Mouse (Mus musculus) heart, adult 9 months (tissue): ENCODE measurements at regions not wholly inside any gene's neighbourhood (a gene's known extent, or its start where the extent isn't known, plus 50 kb on each side); places are given as distances from the start of the nearest gene placed in this dataset.

ENCODE experiments used
- DNase-seq, 2 experiments: peaks; one replicate each; pipeline ENCODE4 v3.0.0; 2022; ENCODE audit warnings: low spot score in 2 of 2

- no peak for DNase-seq
These were observed 524.8 kb upstream of the Pappa start for GRCm38 (mm10) chr4:64599222-64599621.

GRCm38 (mm10) chr4:64622771-64623170 lies 501.2 kb upstream of the Pappa start:
- DNase-seq: no peak

GRCm38 (mm10) chr4:64632189-64632588 lies 491.8 kb upstream of the Pappa start:
- no peak for DNase-seq

GRCm38 (mm10) chr4:64635256-64635962 lies 488.6 kb upstream of the Pappa start:
- no peak for DNase-seq

- no peak for DNase-seq
These were observed 483.9 kb upstream of the Pappa start for GRCm38 (mm10) chr4:64640056-64640455.

GRCm38 (mm10) chr4:64640976-64641375 lies 483.0 kb upstream of the Pappa start:
- no peak for DNase-seq

GRCm38 (mm10) chr4:64645141-64645540 lies 478.8 kb upstream of the Pappa start:
- no peak for DNase-seq

- no peak for DNase-seq
These were observed 469.8 kb upstream of the Pappa start for GRCm38 (mm10) chr4:64654157-64654556.

- no peak for DNase-seq
These were observed 468.4 kb upstream of the Pappa start for GRCm38 (mm10) chr4:64655534-64655933.

- no peak for DNase-seq
These were observed 460.3 kb upstream of the Pappa start for GRCm38 (mm10) chr4:64663722-64664121.

GRCm38 (mm10) chr4:64667998-64668397 lies 456.0 kb upstream of the Pappa start:
- DNase-seq: no peak

- DNase-seq: no peak
These were observed 454.3 kb upstream of the Pappa start for GRCm38 (mm10) chr4:64669722-64670121.

GRCm38 (mm10) chr4:64676438-64676837 lies 447.5 kb upstream of the Pappa start:
- no peak for DNase-seq

- no peak for DNase-seq
These were observed 447.1 kb upstream of the Pappa start for GRCm38 (mm10) chr4:64676881-64677280.

- DNase-seq: no peak
These were observed 439.3 kb upstream of the Pappa start for GRCm38 (mm10) chr4:64684654-64685053.

GRCm38 (mm10) chr4:64696134-64696533 lies 427.8 kb upstream of the Pappa start:
- no peak for DNase-seq

GRCm38 (mm10) chr4:64723296-64723695 lies 400.7 kb upstream of the Pappa start:
- no peak for DNase-seq

- no peak for DNase-seq
These were observed 399.1 kb upstream of the Pappa start for GRCm38 (mm10) chr4:64724851-64725250.

- DNase-seq: no peak
These were observed 368.0 kb upstream of the Pappa start for GRCm38 (mm10) chr4:64755986-64756385.

- no peak for DNase-seq
These were observed 355.4 kb upstream of the Pappa start for GRCm38 (mm10) chr4:64768610-64769009.

- DNase-seq: no peak
These were observed 320.1 kb upstream of the Pappa start for GRCm38 (mm10) chr4:64803886-64804285.

- DNase-seq: no peak
These were observed 319.0 kb upstream of the Pappa start for GRCm38 (mm10) chr4:64804996-64805395.

- no peak for DNase-seq
These were observed 316.8 kb upstream of the Pappa start for GRCm38 (mm10) chr4:64807148-64807547.

- DNase-seq: no peak
These were observed 312.0 kb upstream of the Pappa start for GRCm38 (mm10) chr4:64811974-64812373.
